Mouse (Mus musculus) limb, embryonic 14.5 days (tissue): ENCODE measurements around the gene Gpx4. TPM values are rescaled to one million over a fixed set of nuclear protein-coding genes. Genes with fewer than 3 reads are reported as not detected.

ENCODE experiments used
- ATAC-seq: fragments of 200-750 bp; cut with Nextera tagmentation; 2 replicates; pipeline ENCODE4 v1.8.0; 2017; ENCODE audit warnings: low read depth, moderate number of reproducible peaks, moderate TSS enrichment; ENCODE audit not compliant: low FRiP score
- DNase-seq: peaks from one replicate; pipeline ENCODE4 v3.0.0-alpha.2; 2015; ENCODE audit warnings: low spot score
- H3K27ac ChIP-seq: fragments of 300-500 bp; sonication (generic); replicated peaks from 2 replicates; pipeline ENCODE4 v1.5.1; 2014; ENCODE audit warnings: low read depth, mild to moderate bottlenecking, low read length, moderate library complexity, mixed read lengths
- H3K27me3 ChIP-seq: fragments of 300-500 bp; sonication (generic); 2 replicates; pipeline ENCODE4 v1.6.1; 2014; ENCODE audit warnings: low read length, mixed read lengths; ENCODE audit not compliant: control insufficient read depth, insufficient read depth
- H3K36me3 ChIP-seq: fragments of 300-500 bp; sonication (generic); 2 replicates; pipeline ENCODE4 v1.6.1; 2014; ENCODE audit warnings: mild to moderate bottlenecking, low read length, moderate library complexity, mixed read lengths; ENCODE audit not compliant: control insufficient read depth, insufficient read depth
- H3K4me1 ChIP-seq: fragments of 300-500 bp; sonication (generic); 2 replicates; pipeline ENCODE4 v1.6.1; 2014; ENCODE audit warnings: antibody characterized with exemption, low read length, mixed read lengths; ENCODE audit not compliant: control insufficient read depth, insufficient read depth
- H3K4me2 ChIP-seq: fragments of 300-500 bp; sonication (generic); replicated peaks from 2 replicates; pipeline ENCODE4 v1.6.1; 2014; ENCODE audit warnings: low read depth, mild to moderate bottlenecking, low read length, moderate library complexity; ENCODE audit not compliant: severe bottlenecking
- H3K4me3 ChIP-seq: fragments of 300-500 bp; sonication (generic); replicated peaks from 2 replicates; pipeline ENCODE4 v1.5.1; 2014; ENCODE audit warnings: low read length
- H3K9ac ChIP-seq: fragments of 300-500 bp; sonication (generic); 2 replicates; pipeline ENCODE4 v1.6.1; 2014; ENCODE audit warnings: mild to moderate bottlenecking, low read depth, low read length, moderate library complexity; ENCODE audit not compliant: severe bottlenecking
- H3K9me3 ChIP-seq: fragments of 300-500 bp; sonication (generic); 2 replicates; pipeline ENCODE4 v1.6.1; 2016; ENCODE audit warnings: low read length; ENCODE audit not compliant: control insufficient read depth
- POLR2A ChIP-seq: fragments of 200-500 bp; IDR thresholded peaks from 2 replicates; pipeline ENCODE4 v1.8.0; 2012; ENCODE audit warnings: inconsistent platforms, mild to moderate bottlenecking, moderate library complexity, borderline replicate concordance; ENCODE audit not compliant: insufficient read depth, insufficient read length; ENCODE audit errors: extremely low read depth
- WGBS: fragments of 180-500 bp; shearing (Covaris S2); extraction: QIAGEN DNeasy Blood & Tissue Kit; methylation state at CpG from one replicate; pipeline ENCODE4 v1.1.7; 2014; 5-methylcytosine and 5-hydroxymethylcytosine counted together
- polyA plus RNA-seq, 2 experiments: library from polyadenylated mRNA; depleted of rRNA in 1 of 2; stranded (reverse) in 1 of 2; unstranded in 1 of 2; fragments of >200 nt; fragmentation: Nextera tagmentation in 1 of 2; extraction: Ambion mirVana in 1 of 2; gene quantifications; 2 replicates each; pipeline versions ENCODE4 v1.2.1 to v1.2.3; 2012 to 2014

The Gpx4 gene
- polyA plus RNA-seq, 2 experiments: 379 to 493 TPM

- Histone ChIP-seq H3K27ac (no peak overlapping the region), H3K4me1 (no peaks in the 10 kb centered on the region), H3K36me3 (no peaks in the 10 kb centered on the region), H3K27me3 (no peaks in the 10 kb centered on the region), H3K4me3 (no peak overlapping the region), H3K9me3 (no peaks in the 10 kb centered on the region), H3K9ac (no peak overlapping the region), H3K4me2 (no peak overlapping the region)
- ATAC-seq: no peak
- DNase-seq: no peak
- 90% methylated on average over 13 of the region's 13 CpGs for WGBS
- TF ChIP-seq POLR2A: no peak
These were observed 18.5 kb upstream of the Gpx4 start for GRCm38 (mm10) chr10:80028521-80028846.

GRCm38 (mm10) chr10:80030191-80030590, 16.8 kb upstream of the Gpx4 start:
- 86% methylated on average over 9 of the region's 9 CpGs for WGBS
- H3K9me3 ChIP-seq: no peaks in the 10 kb centered on the region
- no peak for TF ChIP-seq POLR2A

GRCm38 (mm10) chr10:80030736-80031135, 16.2 kb upstream of the Gpx4 start:
- no peaks in the 10 kb centered on the region for H3K9me3 ChIP-seq
- ATAC-seq (no peak), DNase-seq (no peak)
- no peaks in the 10 kb centered on the region for H3K27me3 ChIP-seq
- TF ChIP-seq POLR2A: no peak
- H3K27ac ChIP-seq: no peak overlapping the region
- H3K4me1 ChIP-seq: no peaks in the 10 kb centered on the region
- WGBS: 79% methylated on average over 17 of the region's 17 CpGs
- no peak overlapping the region for H3K4me2 ChIP-seq
- no peak overlapping the region for H3K9ac ChIP-seq
- H3K4me3 ChIP-seq: no peak overlapping the region
- H3K36me3 ChIP-seq: peaks cover 14% of the 10 kb centered on the region

More at GRCm38 (mm10) chr10:80030191-80030590, 16.8 kb upstream of the Gpx4 start:
- H3K4me2 ChIP-seq: no peak overlapping the region
- no peak overlapping the region for H3K9ac ChIP-seq
- no peak overlapping the region for H3K4me3 ChIP-seq
- no peaks in the 10 kb centered on the region for H3K27me3 ChIP-seq
- H3K36me3 ChIP-seq: peaks cover 8% of the 10 kb centered on the region
- no peak overlapping the region for H3K27ac ChIP-seq
- DNase-seq (no peak), ATAC-seq (no peak)
- no peaks in the 10 kb centered on the region for H3K4me1 ChIP-seq

- Histone ChIP-seq H3K4me1 (peaks cover 1% of the 10 kb centered on the region; the same call in 1 of the 2 replicates), H3K27me3 (no peaks in the 10 kb centered on the region), H3K4me2 (no peak overlapping the region), H3K27ac (no peak overlapping the region), H3K36me3 (peaks cover 36% of the 10 kb centered on the region), H3K9ac (no peak overlapping the region), H3K4me3 (no peak overlapping the region), H3K9me3 (no peaks in the 10 kb centered on the region)
- DNase-seq (no peak), ATAC-seq (no peak)
- no peak for TF ChIP-seq POLR2A
- 62% methylated on average over 5 of the region's 5 CpGs for WGBS
These were observed 14.0 kb upstream of the Gpx4 start for GRCm38 (mm10) chr10:80032799-80033480.

- peak; percentile 37; the same call in 1 of the 2 replicates for ATAC-seq
- Histone ChIP-seq H3K27ac (no peak overlapping the region), H3K4me1 (peaks cover 9% of the 10 kb centered on the region), H3K9me3 (no peaks in the 10 kb centered on the region), H3K4me3 (no peak overlapping the region), H3K9ac (no peak overlapping the region), H3K36me3 (peaks cover 41% of the 10 kb centered on the region), H3K4me2 (no peak overlapping the region), H3K27me3 (no peaks in the 10 kb centered on the region)
- no peak for TF ChIP-seq POLR2A
- 34% methylated on average over 9 of the region's 9 CpGs for WGBS
- no peak for DNase-seq
These were observed 13.2 kb upstream of the Gpx4 start for GRCm38 (mm10) chr10:80033511-80034391.
